Mouse (Mus musculus): Measurements from ENCODE around the gene Adam12. TPM values are rescaled to one million over a fixed set of nuclear protein-coding genes. Genes with fewer than 3 reads are reported as not detected.
"Not testable (repeated sequence)": the region's sequence is repeated elsewhere in the genome, so short reads cannot be mapped to it uniquely, and the experiment has no call there.

Adam12 gene
- polyA plus RNA-seq, 2 experiments, result 17.0 to 18.1 TPM

- Histone ChIP-seq H3K36me3 (ENCODE audit: control insufficient read depth, insufficient read depth, low read length) (peaks cover 2% of the 10 kb centered on the region; the same call in 1 of the 2 replicates), H3K4me1 (ENCODE audit: control insufficient read depth, insufficient read depth, low read length) (no peaks in the 10 kb centered on the region), H3K4me2 (replicated peaks; ENCODE audit: low read depth, low read length, severe bottlenecking) (no peak overlapping the region), H3K9ac (ENCODE audit: low read depth, low read length, severe bottlenecking) (no peak overlapping the region), H3K27ac (replicated peaks; ENCODE audit: low read depth, low read length) (no peak overlapping the region), H3K27me3 (ENCODE audit: control insufficient read depth, insufficient read depth, low read length) (no peaks in the 10 kb centered on the region), H3K4me3 (replicated peaks; ENCODE audit: low read length) (no peak overlapping the region), H3K9me3 (ENCODE audit: control insufficient read depth, low read length) (no peaks in the 10 kb centered on the region)
- TF ChIP-seq POLR2A (IDR thresholded peaks at IDR 0.05; ENCODE audit: borderline replicate concordance, extremely low read depth, insufficient read depth, insufficient read length), result no peak
- no peak for DNase-seq (ENCODE audit: low spot score)
- no peak for ATAC-seq (ENCODE audit: low FRiP score, low read depth)
- 78% methylated on average over 4 of the region's 4 CpGs for WGBS
Measured at GRCm38 (mm10) chr7:133889986-133890385, 342.0 kb downstream of the Adam12 start.

GRCm38 (mm10) chr7:133888926-133889920, 342.7 kb downstream of the Adam12 start:
- no peak for ATAC-seq (ENCODE audit: low FRiP score, low read depth)
- Histone ChIP-seq H3K4me1 (ENCODE audit: control insufficient read depth, insufficient read depth, low read length) (no peaks in the 10 kb centered on the region), H3K36me3 (ENCODE audit: control insufficient read depth, insufficient read depth, low read length) (peaks cover 2% of the 10 kb centered on the region; the same call in 1 of the 2 replicates), H3K9me3 (ENCODE audit: control insufficient read depth, low read length) (no peaks in the 10 kb centered on the region), H3K4me3 (replicated peaks; ENCODE audit: low read length) (no peak overlapping the region), H3K4me2 (replicated peaks; ENCODE audit: low read depth, low read length, severe bottlenecking) (no peak overlapping the region), H3K27ac (replicated peaks; ENCODE audit: low read depth, low read length) (no peak overlapping the region), H3K9ac (ENCODE audit: low read depth, low read length, severe bottlenecking) (no peak overlapping the region), H3K27me3 (ENCODE audit: control insufficient read depth, insufficient read depth, low read length) (no peaks in the 10 kb centered on the region)
- DNase-seq (ENCODE audit: low spot score), result peak; percentile 10
- TF ChIP-seq POLR2A (IDR thresholded peaks at IDR 0.05; ENCODE audit: borderline replicate concordance, extremely low read depth, insufficient read depth, insufficient read length), result no peak
- WGBS, result 80% methylated on average over 19 of the region's 19 CpGs

GRCm38 (mm10) chr7:133884759-133885431, 347.1 kb downstream of the Adam12 start:
- not testable (repeated sequence) for H3K4me1 ChIP-seq (ENCODE audit: control insufficient read depth, insufficient read depth, low read length); H3K9me3 ChIP-seq (ENCODE audit: control insufficient read depth, low read length); H3K36me3 ChIP-seq (ENCODE audit: control insufficient read depth, insufficient read depth, low read length); H3K27ac ChIP-seq (replicated peaks; ENCODE audit: low read depth, low read length); H3K4me2 ChIP-seq (replicated peaks; ENCODE audit: low read depth, low read length, severe bottlenecking); H3K27me3 ChIP-seq (ENCODE audit: control insufficient read depth, insufficient read depth, low read length); H3K9ac ChIP-seq (ENCODE audit: low read depth, low read length, severe bottlenecking); H3K4me3 ChIP-seq (replicated peaks; ENCODE audit: low read length)
- peak; percentile 78 for ATAC-seq (ENCODE audit: low FRiP score, low read depth)
- peak; percentile 9 for DNase-seq (ENCODE audit: low spot score)
- WGBS, result 21% methylated on average over 4 of the region's 9 CpGs

GRCm38 (mm10) chr7:133879761-133880160, 352.2 kb downstream of the Adam12 start:
- no peaks in the 10 kb centered on the region for H3K9me3 ChIP-seq (ENCODE audit: control insufficient read depth, low read length)
- no peak for ATAC-seq (ENCODE audit: low FRiP score, low read depth)

GRCm38 (mm10) chr7:133876646-133877342, 355.2 kb downstream of the Adam12 start:
- Histone ChIP-seq H3K4me2 (replicated peaks; ENCODE audit: low read depth, low read length, severe bottlenecking) (no peak overlapping the region), H3K9ac (ENCODE audit: low read depth, low read length, severe bottlenecking) (no peak overlapping the region), H3K4me1 (ENCODE audit: control insufficient read depth, insufficient read depth, low read length) (peaks cover 5% of the 10 kb centered on the region; the same call in 1 of the 2 replicates), H3K27me3 (ENCODE audit: control insufficient read depth, insufficient read depth, low read length) (no peaks in the 10 kb centered on the region), H3K4me3 (replicated peaks; ENCODE audit: low read length) (no peak overlapping the region), H3K36me3 (ENCODE audit: control insufficient read depth, insufficient read depth, low read length) (no peaks in the 10 kb centered on the region), H3K9me3 (ENCODE audit: control insufficient read depth, low read length) (no peaks in the 10 kb centered on the region), H3K27ac (replicated peaks; ENCODE audit: low read depth, low read length) (no peak overlapping the region)
- no peak for ATAC-seq (ENCODE audit: low FRiP score, low read depth)
- WGBS, result 69% methylated on average over 17 of the region's 17 CpGs
- TF ChIP-seq POLR2A (IDR thresholded peaks at IDR 0.05; ENCODE audit: borderline replicate concordance, extremely low read depth, insufficient read depth, insufficient read length), result no peak
- DNase-seq (ENCODE audit: low spot score), result no peak

More at GRCm38 (mm10) chr7:133879761-133880160, 352.2 kb downstream of the Adam12 start:
- TF ChIP-seq POLR2A (IDR thresholded peaks at IDR 0.05; ENCODE audit: borderline replicate concordance, extremely low read depth, insufficient read depth, insufficient read length), result no peak
- 87% methylated on average over 8 of the region's 8 CpGs for WGBS
- Histone ChIP-seq H3K27me3 (ENCODE audit: control insufficient read depth, insufficient read depth, low read length) (no peaks in the 10 kb centered on the region), H3K4me3 (replicated peaks; ENCODE audit: low read length) (no peak overlapping the region), H3K4me2 (replicated peaks; ENCODE audit: low read depth, low read length, severe bottlenecking) (no peak overlapping the region), H3K9ac (ENCODE audit: low read depth, low read length, severe bottlenecking) (no peak overlapping the region), H3K27ac (replicated peaks; ENCODE audit: low read depth, low read length) (no peak overlapping the region), H3K36me3 (ENCODE audit: control insufficient read depth, insufficient read depth, low read length) (no peaks in the 10 kb centered on the region), H3K4me1 (ENCODE audit: control insufficient read depth, insufficient read depth, low read length) (peaks cover 5% of the 10 kb centered on the region; the same call in 1 of the 2 replicates)
- no peak for DNase-seq (ENCODE audit: low spot score)

All from limb, embryonic 14.5 days (tissue).